Mouse (Mus musculus) mouse embryonic stem cell (cell line): ENCODE measurements around the gene Tbx10.
"Not testable (repeated sequence)": the region's sequence is repeated elsewhere in the genome, so short reads cannot be mapped to it uniquely, and the experiment has no call there.

Experiments
- in situ Hi-C, 2 experiments: fragments of 300-500 bp; cut with MboI; formaldehyde crosslinking; loops; 1 replicate in 1 of 2; 3 replicates in 1 of 2; pipeline ENCODE4 v1.14.3; 2019 to 2020; ENCODE audit warnings: low sequenced_read_pairs in 2 of 2, low pct_unique_long_range_greater_than_20kb in 1 of 2, mixed read lengths in 1 of 2; ENCODE audit not compliant: unreplicated experiment in 1 of 2

Gene Tbx10

DNA sequence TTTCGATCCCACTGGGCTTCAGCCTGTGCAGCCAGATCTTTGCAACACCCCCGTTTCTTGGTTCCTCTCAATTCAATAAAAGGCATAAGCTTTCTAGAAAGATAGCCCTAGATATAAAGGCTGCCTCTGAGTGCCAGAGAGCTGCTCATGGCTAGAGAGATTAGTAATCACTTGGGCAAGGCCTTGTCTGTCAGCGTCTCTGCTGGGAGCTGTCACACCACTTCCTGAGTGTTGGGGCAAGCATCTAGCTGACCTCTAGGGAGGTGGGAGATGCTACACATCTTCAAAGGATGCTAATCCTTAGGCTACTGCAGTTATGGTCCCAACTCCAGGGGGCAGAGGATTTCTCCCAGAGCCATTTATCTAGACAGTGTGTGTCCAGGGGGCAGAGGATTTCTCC, 25.3 kb upstream of the Tbx10 start:
- in situ Hi-C loops: no loop called here

- in situ Hi-C loops: no loop called here
These were observed 20.3 kb upstream of the Tbx10 start, which contains the start of gene Aldh3b2 for GRCm38 (mm10) chr19:3972229-3972628. Gene Aldh3b2 (plus strand): TSS chr19:3972328.

DNA sequence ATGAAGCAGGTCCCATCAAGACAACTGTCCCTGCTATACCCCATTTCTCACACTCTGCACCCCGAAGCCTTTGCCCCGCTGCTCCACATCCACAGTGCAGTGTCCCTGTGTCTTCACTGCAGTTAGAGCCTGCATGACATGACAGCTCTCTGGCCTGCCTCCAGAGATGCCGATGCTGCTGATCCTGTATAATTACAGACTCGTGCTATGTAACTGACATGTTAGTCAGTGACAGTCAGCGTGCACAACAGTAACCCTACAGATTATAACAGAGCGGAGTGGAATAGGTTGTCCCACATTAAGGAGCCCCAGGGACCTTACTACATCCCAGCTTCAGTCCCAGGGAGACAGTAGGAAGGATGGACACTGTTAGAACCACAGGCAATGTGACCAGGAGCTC, 17.9 kb upstream of the Tbx10 start:
- in situ Hi-C loops: not testable (repeated sequence)

GRCm38 (mm10) chr19:3975866-3976265, 16.7 kb upstream of the Tbx10 start:
- in situ Hi-C loops: no loop called here

- in situ Hi-C loops: no loop called here
These were observed 12.2 kb upstream of the Tbx10 start for GRCm38 (mm10) chr19:3980309-3980708.

- in situ Hi-C loops: no loop called here
These were observed 11.6 kb upstream of the Tbx10 start for GRCm38 (mm10) chr19:3980917-3981316.

DNA sequence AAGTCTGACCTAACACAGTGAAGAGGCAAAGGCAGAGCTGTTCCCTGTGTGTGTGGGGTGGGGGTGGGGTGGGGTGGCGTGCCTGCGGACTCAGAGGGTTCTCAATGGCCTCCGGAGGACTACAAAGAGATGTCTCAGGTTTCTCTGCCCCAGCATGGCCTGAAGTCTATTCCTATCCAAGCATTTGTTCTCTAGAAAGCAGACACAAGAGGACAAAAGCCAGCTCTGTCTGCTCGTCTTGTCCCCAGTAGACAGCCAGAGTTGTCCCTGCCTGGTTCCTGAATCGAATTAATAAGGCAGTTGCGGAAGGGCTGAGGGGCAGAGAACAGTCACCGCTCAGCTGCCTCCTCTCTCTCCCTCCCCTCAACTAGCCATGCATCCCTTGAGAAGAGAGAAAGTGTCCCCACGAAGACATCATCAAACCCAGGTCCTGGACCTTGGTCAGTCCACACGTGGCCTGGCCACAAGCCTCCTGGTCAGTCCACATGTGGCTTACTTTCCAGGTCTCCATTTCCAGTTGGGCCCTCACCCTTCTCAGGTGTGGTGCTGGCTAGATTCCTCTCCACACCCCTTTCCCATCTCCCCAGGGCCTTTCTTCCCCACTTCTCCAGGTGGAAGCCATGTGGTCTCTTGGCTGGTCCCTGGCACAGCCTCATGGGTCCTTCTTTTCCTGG, 8.9 kb upstream of the Tbx10 start:
- in situ Hi-C loops: no loop called here

DNA sequence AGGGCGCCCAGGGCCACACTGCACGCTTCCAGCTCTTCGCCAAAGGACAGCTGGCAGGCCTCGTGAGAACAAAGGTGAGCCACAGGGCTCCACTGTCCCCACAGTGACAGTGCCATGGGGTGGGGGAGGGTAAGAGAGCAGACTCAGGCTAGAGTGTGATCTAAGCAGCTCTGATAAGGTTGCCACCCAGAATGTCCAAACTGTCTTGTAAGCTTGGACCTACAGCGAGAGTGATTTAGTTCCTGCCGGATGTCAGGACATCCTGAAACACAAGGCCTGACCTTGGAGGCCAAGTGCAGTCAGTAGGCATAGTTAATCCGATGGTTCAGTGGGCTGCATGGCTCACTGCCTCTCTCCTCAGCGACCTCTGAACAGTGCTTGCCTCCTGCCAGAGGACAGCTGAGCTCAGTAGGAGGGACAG, 7.3 kb upstream of the Tbx10 start:
- in situ Hi-C loops: no loop called here

- in situ Hi-C loops: no loop called here
These were observed 6.2 kb upstream of the Tbx10 start, which contains the start of gene Acy3 for GRCm38 (mm10) chr19:3986334-3986733. Gene Acy3 (plus strand): TSS chr19:3986570.

GRCm38 (mm10) chr19:3988066-3988465, 4.5 kb upstream of the Tbx10 start:
- in situ Hi-C loops: no loop called here

DNA sequence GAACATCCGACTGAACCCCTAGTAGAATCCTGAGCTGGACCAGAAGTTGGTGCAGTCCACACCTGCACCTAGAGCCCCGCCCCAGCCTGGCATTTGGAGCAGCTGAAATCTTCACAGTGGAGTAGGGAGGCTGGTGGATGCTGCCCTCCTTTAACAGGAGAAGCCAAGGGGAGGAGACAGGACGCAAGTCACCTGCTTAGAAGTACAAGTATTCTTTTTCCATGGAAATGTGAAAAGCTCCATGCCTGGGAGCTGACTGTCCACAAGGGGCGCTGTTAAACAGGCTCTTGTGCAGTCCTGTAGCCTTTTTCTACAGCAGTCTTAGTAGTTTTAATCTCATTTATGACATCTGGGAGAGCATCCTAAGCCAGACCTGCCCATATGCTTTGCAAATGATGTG, 3.8 kb upstream of the Tbx10 start:
- in situ Hi-C loops: no loop called here

GRCm38 (mm10) chr19:3990804-3991203, 1.7 kb upstream of the Tbx10 start:
- in situ Hi-C loops: no loop called here

DNA sequence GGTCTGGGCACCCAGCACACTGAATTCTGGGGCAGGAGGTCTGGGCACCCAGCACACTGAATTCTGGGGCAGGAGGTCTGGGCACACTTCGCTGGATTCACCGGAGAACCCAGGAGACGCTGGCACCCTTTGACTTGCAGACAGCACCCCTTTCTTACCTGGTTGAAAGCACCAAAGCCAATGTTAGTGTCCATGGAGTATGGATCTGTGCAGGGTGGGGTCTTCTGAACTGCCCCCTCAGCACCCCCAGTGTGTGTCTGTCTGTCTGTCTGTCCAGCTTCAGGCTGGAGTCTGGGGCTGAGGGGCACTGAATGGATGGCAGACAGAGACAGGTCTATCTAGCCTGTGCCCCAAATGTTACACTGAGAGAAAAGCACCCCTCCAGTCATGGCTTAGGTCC, 990 bp upstream of the Tbx10 start:
- in situ Hi-C loops: no loop called here

GRCm38 (mm10) chr19:3991966-3992365, 586 bp upstream of the Tbx10 start:
- in situ Hi-C loops: no loop called here

GRCm38 (mm10) chr19:3994932-3995331, 2.4 kb downstream of the Tbx10 start:
- in situ Hi-C loops: no loop called here

DNA sequence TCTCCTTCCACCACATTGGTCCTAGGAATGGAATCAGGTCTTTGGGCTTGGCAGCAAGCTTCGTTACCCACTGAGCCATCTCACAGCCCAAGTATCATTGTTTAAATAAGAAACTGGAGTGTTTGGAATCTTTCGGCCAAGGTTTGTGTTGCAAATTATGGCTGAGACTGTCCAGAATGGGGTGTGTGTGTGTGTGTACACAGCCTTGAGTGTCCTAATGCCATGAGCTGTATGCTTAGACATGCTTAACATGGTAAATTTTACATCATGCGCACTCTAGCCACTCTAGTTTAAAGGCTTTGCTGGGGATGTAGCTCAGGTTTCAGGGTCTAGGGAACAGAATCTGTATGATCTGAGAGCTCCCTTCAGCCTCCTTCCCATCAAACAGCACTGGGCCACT, 3.0 kb downstream of the Tbx10 start:
- in situ Hi-C loops: no loop called here

- in situ Hi-C loops: no loop called here
These were observed 3.6 kb downstream of the Tbx10 start for GRCm38 (mm10) chr19:3996106-3996505.

DNA sequence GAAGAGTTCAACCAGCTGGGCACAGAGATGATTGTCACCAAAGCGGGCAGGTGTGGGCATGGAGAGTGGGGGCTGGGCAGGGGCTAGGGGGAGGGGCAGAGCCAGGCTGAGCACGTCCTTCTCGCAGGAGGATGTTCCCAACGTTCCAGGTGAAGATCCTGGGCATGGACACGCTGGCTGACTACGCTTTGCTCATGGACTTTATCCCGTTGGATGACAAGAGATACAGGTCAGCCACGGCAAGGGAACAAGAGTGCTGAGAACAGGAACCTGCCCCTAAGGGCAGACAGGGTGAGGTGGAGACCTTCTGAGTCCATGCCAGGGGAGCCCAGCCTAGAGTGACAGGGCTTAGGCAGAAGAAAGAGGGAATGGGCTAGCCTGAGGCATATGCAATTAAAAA, 4.2 kb downstream of the Tbx10 start:
- in situ Hi-C loops: no loop called here

GRCm38 (mm10) chr19:3997231-3997630, 4.7 kb downstream of the Tbx10 start:
- in situ Hi-C loops: no loop called here

GRCm38 (mm10) chr19:3998335-3998734, 5.8 kb downstream of the Tbx10 start:
- in situ Hi-C loops: no loop called here
